In genomic region chr16:57196590-57196989, GRCm38 (mm10) we compare ENCODE assay signal across 15 mouse cellular contexts.
"Had no signal": no experiment of that assay in that cellular context is flagged by ENCODE, and none has a peak within 500 bp of the region (broad histone marks: within the 10 kb centered on the region; RNA-seq: fewer than 3 reads in every experiment).

No protein-coding gene starts in this region.

- H3K4me2 ChIP-seq: kidney, embryonic 15.5 days; limb, embryonic 12.5 days; lung, embryonic 14.5 days; neural tube, embryonic 15.5 days; stomach, embryonic 15.5 days had no signal

- H3K27me3 ChIP-seq: kidney, embryonic 15.5 days; limb, embryonic 12.5 days; neural tube, embryonic 15.5 days; stomach, embryonic 15.5 days had no signal

- H3K27ac ChIP-seq: kidney, embryonic 15.5 days; limb, embryonic 12.5 days; liver, embryonic 14.5 days; midbrain, embryonic 10.5 days; neural tube, embryonic 15.5 days; stomach, embryonic 15.5 days had no signal

- ATAC-seq: intestine, embryonic 16.5 days had no signal

- H3K9ac ChIP-seq: kidney, embryonic 15.5 days; limb, embryonic 12.5 days; liver, embryonic 14.5 days; lung, embryonic 14.5 days; neural tube, embryonic 15.5 days; stomach, embryonic 15.5 days had no signal

- H3K4me1 ChIP-seq: kidney, embryonic 15.5 days; limb, embryonic 12.5 days; midbrain, embryonic 10.5 days; neural tube, embryonic 15.5 days; stomach, embryonic 15.5 days had no signal

- DNase-seq: kidney, postnatal 14 days; liver; lung, embryonic 14.5 days; lung, postnatal 14 days; midbrain, embryonic 14.5 days; retina, postnatal 1 day; thymus, postnatal 36 days had no signal

- H3K4me3 ChIP-seq: kidney, embryonic 15.5 days; limb, embryonic 12.5 days; midbrain, embryonic 10.5 days; myocyte; neural tube, embryonic 15.5 days; stomach, embryonic 15.5 days had no signal

- H3K9me3 ChIP-seq: kidney, embryonic 15.5 days; limb, embryonic 12.5 days; midbrain, embryonic 10.5 days; neural tube, embryonic 15.5 days; stomach, embryonic 15.5 days had no signal
